Mouse (Mus musculus) liver, embryonic 14.5 days (tissue): ENCODE results near the gene Ccna1.

ENCODE experiments used
- CTCF ChIP-seq: IDR thresholded peaks from 2 replicates; pipeline ENCODE4 v1.5.1; 2016; ENCODE audit warnings: antibody characterized with exemption, low read depth, control low read depth
- EP300 ChIP-seq: IDR thresholded peaks from 2 replicates; pipeline ENCODE4 v1.6.1; 2016; ENCODE audit warnings: antibody characterized with exemption, low read depth

- TF ChIP-seq CTCF (no peak), EP300 (no peak)
Observed at GRCm38 (mm10) chr3:55078233-55078632, 22.9 kb upstream of the Ccna1 start.
